Mouse (Mus musculus): Measurements from ENCODE around the gene Mdk.

Gene Mdk

DNA sequence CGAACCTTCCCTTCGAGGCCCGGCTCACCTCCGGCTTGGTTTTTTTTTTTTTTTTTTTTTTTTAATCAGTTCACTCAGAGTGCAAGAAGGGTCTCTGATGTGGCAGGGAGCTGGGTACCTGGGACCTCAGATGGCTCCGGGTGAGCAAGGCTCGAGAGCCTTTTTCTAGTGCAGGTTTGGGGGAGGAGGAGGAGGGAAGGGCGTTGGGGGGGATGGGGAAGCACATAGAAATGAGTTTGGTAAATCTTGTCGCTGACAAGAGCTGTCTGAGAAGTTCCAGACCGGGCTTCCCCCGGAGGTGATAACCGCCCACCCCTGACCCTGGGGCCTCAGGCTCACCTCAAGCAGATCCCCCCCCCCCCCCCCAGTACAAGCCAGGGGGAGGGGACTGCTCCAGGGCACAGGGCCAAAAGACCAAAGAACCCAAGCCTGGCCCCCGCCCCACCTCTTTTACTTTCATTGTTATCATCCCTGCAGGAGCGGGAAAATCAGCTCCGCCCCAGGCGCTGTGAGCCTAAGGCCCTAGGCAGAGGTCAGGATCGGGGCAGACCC lies at the start of gene Mdk:
TSS of gene Mdk (minus strand) at position 138 of the 552 bp plus-strand sequence.
- no peak for DNase-seq

DNA sequence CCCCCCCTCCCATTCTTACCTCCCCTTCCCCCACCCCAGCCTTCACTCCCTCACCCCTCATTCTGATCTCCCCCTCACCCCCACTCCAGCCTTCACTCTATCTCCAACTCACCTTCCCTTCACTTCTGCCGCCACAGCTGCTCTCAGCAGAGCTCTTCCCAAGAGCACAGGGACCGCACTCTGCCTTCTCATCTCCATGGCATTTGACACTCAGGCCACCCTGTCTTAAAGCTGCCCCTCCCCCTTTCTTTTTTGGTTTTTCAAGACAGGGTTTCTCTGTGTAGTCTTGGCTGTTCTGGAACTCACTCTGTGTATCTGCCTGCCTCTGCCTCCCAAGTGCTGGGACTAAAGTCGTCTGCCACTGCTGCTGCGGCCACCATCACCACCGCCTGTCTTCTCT lies 48.7 kb upstream of the Mdk start:
- no peak for DNase-seq

DNA sequence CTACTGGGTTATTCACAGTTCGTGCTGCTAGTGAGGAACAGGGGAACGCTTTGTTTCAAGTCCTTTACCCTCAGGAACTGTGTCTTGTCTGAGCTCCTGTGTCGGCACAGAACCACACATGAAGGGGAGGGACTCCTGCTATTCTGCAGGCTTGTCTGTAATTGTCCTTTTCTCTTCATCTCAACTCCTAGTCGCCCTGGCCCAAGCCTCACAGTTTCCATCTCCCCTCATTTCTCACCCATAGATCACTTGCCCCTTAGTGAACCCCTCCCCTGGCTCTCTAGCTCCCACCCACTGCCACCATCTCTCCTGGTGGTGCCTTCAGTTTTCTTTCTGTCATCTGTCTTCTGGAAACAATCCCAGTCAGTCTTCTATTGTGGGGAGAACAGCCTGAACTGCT lies 48.1 kb upstream of the Mdk start:
- no peak for DNase-seq

GRCm38 (mm10) chr2:91978547-91978946 lies 46.5 kb upstream of the Mdk start:
- DNase-seq = no peak

GRCm38 (mm10) chr2:91977960-91978359 lies 45.9 kb upstream of the Mdk start:
- no peak for DNase-seq

GRCm38 (mm10) chr2:91975581-91976541 lies 43.8 kb upstream of the Mdk start, which contains the start of gene Dgkz:
Gene Dgkz, minus strand, starts transcription at chr2:91975864.
- DNase-seq = no peak

DNA sequence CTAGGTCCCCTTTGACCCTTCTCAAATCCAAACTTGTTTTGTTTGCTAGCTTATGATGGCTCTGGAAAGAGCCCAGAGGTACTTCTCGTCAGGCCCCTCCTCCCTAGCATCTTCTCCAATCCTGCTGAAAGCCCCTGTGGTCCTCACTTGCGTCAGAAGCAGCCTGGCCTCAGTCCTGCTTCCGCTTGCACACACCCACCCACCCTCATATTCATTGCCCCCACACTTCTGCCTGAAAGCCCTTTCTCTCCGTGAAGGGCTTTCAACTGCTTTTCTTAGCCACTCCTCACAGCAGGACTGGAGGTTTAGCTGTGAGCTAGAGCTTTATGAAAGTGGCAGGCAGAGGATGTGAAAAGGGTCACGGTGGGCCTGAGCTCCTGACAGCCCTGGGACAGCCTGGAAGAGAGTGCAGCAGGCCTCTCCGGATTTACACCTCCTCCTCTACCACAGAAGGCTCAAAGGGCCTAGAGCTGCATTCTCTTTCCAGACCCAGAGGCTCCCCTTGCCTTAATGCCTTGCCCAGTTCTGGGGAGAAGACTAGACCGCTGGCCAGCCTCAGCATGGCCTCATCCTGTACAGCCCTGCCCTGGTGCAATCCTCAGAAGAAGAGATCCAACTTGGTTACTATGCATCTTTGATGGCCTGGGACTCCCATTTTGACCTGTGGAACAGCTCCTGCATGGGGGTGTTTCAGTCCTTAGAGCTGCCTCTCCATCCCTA lies 41.5 kb upstream of the Mdk start:
- DNase-seq = no peak

- DNase-seq = no peak
These were observed 40.0 kb upstream of the Mdk start for GRCm38 (mm10) chr2:91972121-91972566.

DNA sequence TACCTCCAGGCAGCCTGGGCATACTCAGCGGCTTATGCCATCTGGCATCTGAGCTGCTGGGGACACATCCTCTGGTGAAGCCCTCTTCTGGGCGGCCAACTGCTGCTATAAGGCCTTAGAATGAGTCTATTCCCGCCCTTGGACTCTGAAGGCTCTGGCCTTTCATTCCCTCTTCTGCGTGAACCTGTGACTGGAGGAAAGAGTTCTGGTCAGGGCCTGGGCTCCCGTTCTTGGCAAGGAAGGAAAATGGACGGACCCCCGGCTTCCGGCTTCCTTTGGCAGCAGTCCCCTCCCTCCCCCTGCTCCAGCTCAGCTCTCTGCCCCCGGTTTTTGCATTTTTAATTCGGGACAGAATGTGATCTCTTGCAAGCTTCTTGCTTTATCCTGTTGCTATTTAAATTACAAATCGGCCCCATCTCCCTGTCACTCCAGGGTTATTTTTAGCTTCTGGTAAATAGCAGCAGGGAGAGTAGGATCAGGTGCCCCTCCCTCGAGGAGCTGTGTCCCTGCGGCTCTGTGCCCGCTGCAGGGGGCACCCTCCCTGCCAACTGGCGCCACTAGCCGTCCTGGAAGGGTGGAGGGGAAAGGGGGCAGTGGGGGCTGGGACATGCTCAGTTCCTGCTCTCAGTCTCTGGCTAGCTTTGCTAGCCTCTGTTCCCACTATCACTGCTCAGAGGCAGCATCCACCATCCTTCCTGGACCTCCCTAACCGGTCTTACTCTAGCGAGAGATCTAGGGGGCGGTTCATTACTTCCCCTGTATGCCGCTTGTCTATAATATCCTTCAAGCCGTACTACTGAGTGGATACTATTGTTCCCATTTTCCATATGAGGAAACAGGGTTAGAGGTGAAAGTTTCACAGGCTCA lies 39.4 kb upstream of the Mdk start:
- DNase-seq = no peak

DNA sequence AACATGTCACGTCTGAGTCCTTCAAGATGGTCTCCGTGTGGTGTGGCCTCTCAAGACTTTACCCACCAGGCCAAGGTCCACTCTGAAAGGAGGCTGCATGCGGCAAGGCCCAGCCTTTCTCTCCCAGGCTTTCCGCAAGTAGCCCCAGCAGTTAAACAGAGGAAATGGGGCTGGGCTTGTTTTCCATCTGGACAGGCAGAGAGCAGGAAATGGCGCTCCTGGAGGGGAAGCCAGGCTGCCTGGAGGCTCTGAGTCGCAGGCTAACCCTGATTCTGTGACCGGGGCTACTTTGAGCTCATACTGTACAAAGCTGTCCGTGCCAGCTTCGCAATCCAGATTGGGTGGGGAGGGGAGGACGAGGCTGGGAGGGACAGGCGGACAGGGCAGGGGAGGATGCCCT lies 35.9 kb upstream of the Mdk start:
- DNase-seq = peak in 1 of 2 experiments; percentile 43

DNA sequence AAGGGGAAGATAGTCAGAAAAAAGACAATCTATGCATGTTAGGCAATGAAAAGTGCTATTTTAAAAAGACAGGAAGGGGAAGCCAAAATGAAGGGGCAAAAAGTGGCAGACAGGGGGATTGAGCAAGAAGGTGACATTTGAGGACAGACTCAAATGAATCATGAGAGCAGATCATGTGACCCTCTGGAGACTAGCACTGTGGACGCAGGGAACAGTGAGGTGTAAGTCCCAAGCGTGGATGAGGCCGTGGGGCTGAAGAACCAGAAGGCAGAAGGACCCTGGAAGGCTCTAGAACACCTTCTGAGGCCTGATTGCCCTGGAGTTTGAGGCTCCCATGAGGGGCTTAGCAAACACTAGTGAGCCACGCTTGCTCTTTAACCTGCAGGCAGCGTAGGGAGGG lies 34.3 kb upstream of the Mdk start:
- no peak for DNase-seq

GRCm38 (mm10) chr2:91965417-91965816 lies 33.3 kb upstream of the Mdk start:
- peak; percentile 73 to 74 for DNase-seq

DNA sequence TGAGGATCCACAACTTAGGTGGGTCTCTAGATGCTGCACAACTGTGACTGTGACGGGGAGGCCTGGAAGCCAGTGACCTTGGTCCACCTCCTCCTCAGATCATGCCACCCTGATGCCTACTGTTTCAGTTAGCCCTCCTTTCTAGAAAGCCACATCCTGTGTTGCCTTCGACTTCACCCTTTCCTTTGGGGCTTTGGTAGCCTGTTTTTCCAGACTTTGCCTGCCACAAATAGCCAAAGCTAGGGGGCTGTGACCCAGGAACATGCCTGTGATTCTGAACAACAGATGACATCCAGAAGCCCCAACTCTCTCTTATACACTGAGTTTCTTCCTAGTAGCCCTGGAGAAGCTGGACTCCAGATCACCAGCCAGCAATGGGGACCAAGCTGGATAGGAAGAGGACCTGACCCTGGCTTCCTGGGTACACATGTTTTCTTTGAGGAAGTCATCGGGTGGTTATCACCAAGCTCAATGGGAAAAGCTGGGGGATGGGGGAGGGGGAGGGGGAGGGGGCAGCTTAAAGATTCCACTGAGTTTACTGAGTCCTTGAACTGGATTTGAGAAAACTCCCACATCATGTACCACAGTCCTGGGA lies 32.6 kb upstream of the Mdk start:
- no peak for DNase-seq

GRCm38 (mm10) chr2:91963443-91963932 lies 31.4 kb upstream of the Mdk start:
- DNase-seq = peak; percentile 94 to 96

GRCm38 (mm10) chr2:91962864-91963401 lies 30.8 kb upstream of the Mdk start:
- DNase-seq = no peak

DNA sequence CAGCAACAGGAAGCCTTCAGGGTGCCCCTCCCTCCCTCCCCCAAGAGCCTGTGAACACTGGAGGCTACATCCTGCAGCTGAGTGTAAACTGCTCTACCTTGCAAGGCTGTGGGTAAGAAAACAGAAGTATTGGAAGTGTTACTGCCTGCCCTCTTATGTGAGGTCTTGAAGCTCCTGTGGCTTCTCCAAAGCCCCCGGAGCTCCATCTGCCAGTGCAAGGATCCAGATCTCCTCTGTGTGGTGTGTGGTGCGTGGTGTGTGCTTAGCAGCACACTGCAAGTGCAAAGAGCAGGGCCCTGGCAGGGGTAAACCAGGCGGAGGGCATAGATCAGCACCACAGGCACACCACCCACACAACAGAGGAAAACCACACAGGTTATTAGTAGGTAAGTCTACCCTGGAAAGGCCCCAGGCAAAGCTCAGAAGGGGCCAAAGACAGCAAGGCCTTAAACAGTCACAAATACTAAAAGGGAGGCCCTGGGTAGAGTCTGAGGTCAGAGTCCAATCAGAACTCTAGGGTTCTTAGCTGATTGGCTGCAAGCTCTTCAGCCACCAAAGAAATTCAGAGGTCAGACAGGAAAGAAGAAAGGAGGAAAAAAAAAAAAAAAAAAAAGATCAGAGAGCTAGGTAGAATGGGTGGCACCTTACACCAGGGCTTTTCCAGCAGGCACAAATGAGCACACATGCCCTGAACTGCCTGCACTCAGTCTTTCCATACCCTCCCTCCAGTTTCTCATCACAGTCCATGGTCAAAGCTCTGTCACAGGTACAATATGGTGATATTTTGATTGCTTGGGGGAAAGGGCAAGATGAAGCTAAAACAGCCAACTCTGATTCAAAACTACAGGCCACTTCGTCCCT lies 30.0 kb upstream of the Mdk start:
- DNase-seq = peak; percentile 57 to 76

GRCm38 (mm10) chr2:91960459-91960858 lies 28.4 kb upstream of the Mdk start:
- DNase-seq = no peak

DNA sequence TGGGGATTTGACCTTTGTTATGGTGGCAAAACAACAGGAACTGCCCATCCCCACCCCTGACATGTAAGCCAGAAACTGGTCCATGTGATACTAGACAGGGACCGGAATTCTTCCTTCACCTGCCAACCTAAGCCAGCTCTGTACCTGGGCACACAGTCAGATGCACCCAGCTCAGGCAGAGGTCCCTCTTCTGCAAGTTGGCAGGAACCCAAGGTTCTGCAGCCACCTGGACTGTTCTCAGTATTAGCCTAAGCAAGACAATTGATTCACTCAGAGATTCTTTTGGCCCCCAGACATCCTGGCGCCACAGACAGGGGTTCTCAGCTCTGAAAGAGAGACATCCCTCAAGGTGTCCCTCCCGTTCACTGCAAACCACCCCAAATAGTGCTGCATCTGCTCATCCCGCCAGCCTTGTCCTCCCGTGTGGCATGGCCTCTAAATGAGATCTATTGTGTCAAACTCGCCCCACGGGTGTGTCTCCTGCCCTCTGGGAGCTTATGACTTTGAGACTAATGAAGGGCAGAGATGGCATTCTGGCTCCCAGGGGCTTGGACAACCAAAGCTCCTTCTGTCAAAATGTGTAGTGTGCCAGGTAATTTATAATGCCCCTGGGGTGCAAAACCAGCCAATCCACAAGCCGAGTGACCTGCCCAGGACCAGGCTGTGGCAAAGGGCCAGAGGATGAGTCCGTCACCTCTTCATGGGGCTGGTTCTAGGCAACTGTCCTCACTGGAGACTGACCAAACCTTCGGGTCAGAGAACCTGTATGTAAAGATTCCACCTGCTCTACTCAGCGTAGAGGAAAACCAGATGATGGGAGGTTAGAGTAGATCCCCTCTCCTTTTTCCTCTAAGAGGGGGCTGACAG lies 27.7 kb upstream of the Mdk start:
- DNase-seq = no peak

DNA sequence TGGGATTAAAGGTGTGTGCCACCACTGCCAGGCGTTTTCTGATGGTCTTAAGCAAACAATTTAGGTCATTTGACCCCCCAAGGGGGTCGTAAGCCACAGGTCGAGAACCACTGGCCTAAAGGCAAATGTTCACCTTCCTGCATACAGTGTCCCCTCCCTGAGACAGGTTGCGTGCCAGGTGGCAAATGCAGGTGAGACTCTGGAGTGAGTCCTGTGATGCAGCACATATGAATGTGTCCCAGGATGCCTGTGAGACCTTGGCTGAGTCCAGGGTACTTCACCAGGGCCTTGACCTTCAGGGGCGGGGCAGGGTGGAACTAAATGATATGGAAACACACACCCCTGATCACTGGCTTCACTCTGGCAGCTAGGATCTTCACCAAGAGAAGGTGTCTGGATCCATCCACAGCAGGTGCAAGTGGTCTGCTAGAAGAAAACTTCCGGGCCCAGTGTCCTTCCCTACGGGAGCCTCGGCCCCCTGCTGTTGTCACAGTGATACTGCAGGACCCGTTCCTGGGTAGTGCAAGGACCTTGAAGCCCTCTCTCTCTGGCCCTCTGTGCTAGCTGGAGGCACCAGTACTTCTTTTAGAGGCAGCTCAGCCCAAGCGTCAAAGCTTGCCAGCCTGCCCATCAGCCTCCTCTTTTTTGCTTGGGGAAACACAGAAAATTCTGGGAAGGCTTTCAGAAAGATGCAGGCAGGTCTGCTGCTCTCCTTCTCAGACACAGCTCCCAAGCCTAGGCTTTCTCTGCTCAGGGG lies 26.8 kb upstream of the Mdk start:
- DNase-seq = no peak
